Mouse (Mus musculus) kidney, adult 2 months (tissue): Measurements from ENCODE around the gene Cacfd1.

Source experiments
- CTCF ChIP-seq: fragments of 200-500 bp; conservative IDR thresholded peaks from 2 replicates; pipeline ENCODE4 v1.5.1; 2011; ENCODE audit warnings: low read depth, mild to moderate bottlenecking, control low read depth, low read length, moderate library complexity, mixed read lengths; ENCODE audit not compliant: insufficient read depth, insufficient read length
- POLR2A ChIP-seq: fragments of 200-500 bp; IDR thresholded peaks from one replicate; pipeline ENCODE4 v1.6.1; 2011; ENCODE audit warnings: low read depth, low read length, control low read depth

DNA sequence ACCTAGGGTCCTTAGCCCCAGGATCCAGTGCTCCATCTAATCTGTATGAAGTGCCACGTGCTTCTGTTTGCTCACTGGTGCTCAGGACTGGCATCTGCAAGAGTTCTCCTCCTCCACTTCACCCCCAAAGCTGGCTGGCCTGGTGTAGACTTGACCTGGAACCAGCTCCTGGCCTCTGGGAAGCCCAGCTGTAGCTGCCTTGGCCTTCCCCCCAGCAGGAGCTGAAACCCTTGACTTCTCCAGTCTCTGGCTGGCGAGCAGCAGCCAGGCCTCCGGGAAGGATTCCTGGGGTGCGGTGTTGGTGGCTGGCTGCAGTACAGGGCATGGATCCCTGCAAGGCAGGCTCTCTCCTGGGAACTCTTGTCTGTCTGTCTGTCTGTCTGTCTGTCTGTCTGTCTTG is 34.4 kb downstream of the Cacfd1 start:
- TF ChIP-seq CTCF = no peak
- TF ChIP-seq POLR2A = no peak
